Mouse (Mus musculus) brain, embryonic 14.5 days (tissue): ENCODE measurements around the gene Rbfox3.
"Not testable (repeated sequence)": the region's sequence is repeated elsewhere in the genome, so short reads cannot be mapped to it uniquely, and the experiment has no call there.

Source experiments
- CTCF ChIP-seq: fragments of 200-500 bp; IDR thresholded peaks from 2 replicates; pipeline ENCODE4 v1.5.1; 2012; ENCODE audit warnings: inconsistent platforms, mild to moderate bottlenecking, moderate library complexity, borderline replicate concordance; ENCODE audit not compliant: insufficient read depth, insufficient read length; ENCODE audit errors: extremely low read depth
- POLR2A ChIP-seq: fragments of 200-500 bp; IDR thresholded peaks from 2 replicates; pipeline ENCODE4 v1.6.1; 2012; ENCODE audit warnings: mild to moderate bottlenecking, inconsistent platforms, borderline replicate concordance; ENCODE audit not compliant: poor library complexity, insufficient read depth, insufficient read length, severe bottlenecking; ENCODE audit errors: extremely low read depth

DNA sequence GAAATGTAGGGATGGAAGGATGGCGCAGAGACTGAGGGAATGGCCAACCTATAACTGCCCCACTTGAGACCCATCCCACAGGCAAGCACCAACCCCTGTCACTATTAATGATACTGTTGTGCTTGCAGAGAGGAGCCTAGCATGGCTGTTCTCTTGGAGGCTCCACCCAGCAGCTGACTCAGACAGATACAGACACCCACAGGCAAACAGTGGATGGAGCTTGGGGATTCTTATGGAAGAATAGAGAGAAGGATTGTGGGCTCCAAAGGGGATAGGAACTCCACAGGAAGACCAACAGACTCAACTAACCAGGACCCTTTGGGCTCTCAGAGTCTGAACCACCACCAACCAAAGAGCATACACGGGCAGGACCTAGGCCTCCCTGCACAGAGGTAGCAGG is 136.6 kb downstream of the Rbfox3 start:
- not testable (repeated sequence) for TF ChIP-seq CTCF, POLR2A
